Mouse (Mus musculus): ENCODE results near the gene Lamb3. TPM values are rescaled to one million over a fixed set of nuclear protein-coding genes. Genes with fewer than 3 reads are reported as not detected.

Lamb3 gene
- polyA plus RNA-seq, 1 experiment from 2014 or later, result 0.09 TPM

DNA sequence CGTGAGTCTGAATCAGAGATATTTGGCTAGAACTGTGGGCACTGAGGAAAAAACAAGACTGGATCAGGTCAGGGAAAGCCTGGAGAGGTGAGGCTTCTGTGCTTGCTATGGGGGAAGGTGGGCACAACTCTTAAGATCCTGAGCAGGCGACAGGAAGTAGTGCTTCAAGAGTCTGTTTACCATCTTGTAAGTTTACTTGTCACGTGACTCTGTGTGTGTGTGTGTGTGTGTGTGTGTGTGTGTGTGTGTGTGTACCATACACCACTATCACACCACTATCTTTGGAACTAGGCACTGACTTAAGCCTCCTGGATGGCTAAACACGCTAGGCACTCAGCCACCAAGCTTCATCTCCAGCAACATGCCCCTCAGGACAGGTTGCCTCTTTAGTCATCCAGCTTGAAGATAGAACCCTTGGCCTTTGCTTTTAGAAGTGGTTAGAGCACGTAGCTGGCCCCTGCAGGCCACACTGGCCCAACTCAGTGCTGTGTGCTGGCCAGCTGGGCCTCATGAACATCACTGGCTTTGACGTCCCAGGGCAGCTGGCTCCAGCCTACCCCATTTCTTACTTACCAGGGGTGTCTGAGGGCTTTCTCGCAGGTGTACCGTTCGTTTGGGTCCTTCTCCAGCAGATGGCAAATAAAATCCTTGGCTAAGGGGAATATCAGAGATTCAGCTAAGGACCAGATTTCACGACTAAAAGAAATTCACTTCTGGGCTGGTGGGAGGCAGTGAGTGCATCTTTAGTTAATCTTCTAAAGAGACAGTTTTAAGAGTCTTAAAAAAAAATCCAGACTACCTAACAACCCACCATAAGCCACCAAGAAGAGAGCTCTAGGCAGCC is 142.4 kb downstream of the Lamb3 start:
- Histone ChIP-seq H3K36me3 (peaks cover 53% of the 10 kb centered on the region), H3K9me3 (replicated peaks) (no peaks in the 10 kb centered on the region), H3K4me1 (peaks cover 3% of the 10 kb centered on the region), H3K27ac (replicated peaks) (no peak overlapping the region), H3K27me3 (ENCODE audit: low read depth, poor library complexity, severe bottlenecking) (no peaks in the 10 kb centered on the region), H3K4me3 (no peak overlapping the region)
- WGBS, result 85% methylated on average over 10 of the region's 10 CpGs
- no peak for DNase-seq (ENCODE audit: low spot score)

GRCm38 (mm10) chr1:193350546-193350801 is 143.0 kb downstream of the Lamb3 start:
- Histone ChIP-seq H3K27me3 (ENCODE audit: low read depth, poor library complexity, severe bottlenecking) (no peaks in the 10 kb centered on the region), H3K9me3 (replicated peaks) (no peaks in the 10 kb centered on the region), H3K36me3 (peaks cover 55% of the 10 kb centered on the region), H3K27ac (replicated peaks) (no peak overlapping the region), H3K4me1 (peaks cover 2% of the 10 kb centered on the region; the same call in 1 of the 2 replicates), H3K4me3 (no peak overlapping the region)
- 93% methylated on average over 2 of the region's 2 CpGs for WGBS
- DNase-seq (ENCODE audit: low spot score), result no peak

- H3K4me3 ChIP-seq, result no peak overlapping the region
- no peak overlapping the region for H3K27ac ChIP-seq (replicated peaks)
- peaks cover 61% of the 10 kb centered on the region for H3K36me3 ChIP-seq
- DNase-seq (ENCODE audit: low spot score), result no peak
- no peaks in the 10 kb centered on the region for H3K9me3 ChIP-seq (replicated peaks)
- WGBS, result 89% methylated on average over 3 of the region's 3 CpGs
- H3K27me3 ChIP-seq (ENCODE audit: low read depth, poor library complexity, severe bottlenecking), result no peaks in the 10 kb centered on the region
- peaks cover 2% of the 10 kb centered on the region; the same call in 1 of the 2 replicates for H3K4me1 ChIP-seq
Measured at GRCm38 (mm10) chr1:193351583-193351982, 144.1 kb downstream of the Lamb3 start.

GRCm38 (mm10) chr1:193359199-193359598 is 151.7 kb downstream of the Lamb3 start:
- no peaks in the 10 kb centered on the region for H3K9me3 ChIP-seq (replicated peaks)
- WGBS, result 76% methylated on average over 3 of the region's 3 CpGs

GRCm38 (mm10) chr1:193361181-193361580 is 153.7 kb downstream of the Lamb3 start:
- WGBS, result 56% methylated on average over 6 of the region's 6 CpGs
- Histone ChIP-seq H3K4me1 (peaks cover 13% of the 10 kb centered on the region), H3K36me3 (peaks cover 21% of the 10 kb centered on the region; the same call in 1 of the 2 replicates), H3K27me3 (ENCODE audit: low read depth, poor library complexity, severe bottlenecking) (no peaks in the 10 kb centered on the region), H3K27ac (replicated peaks) (0 out of 2 replicates have a peak overlapping the region, but pooled peaks have one; percentile 38), H3K9me3 (replicated peaks) (no peaks in the 10 kb centered on the region), H3K4me3 (no peak overlapping the region)
- no peak for DNase-seq (ENCODE audit: low spot score)

More at GRCm38 (mm10) chr1:193359199-193359598, 151.7 kb downstream of the Lamb3 start:
- H3K4me1 ChIP-seq, result peaks cover 16% of the 10 kb centered on the region
- H3K27me3 ChIP-seq (ENCODE audit: low read depth, poor library complexity, severe bottlenecking), result no peaks in the 10 kb centered on the region
- H3K27ac ChIP-seq (replicated peaks), result no peak overlapping the region
- H3K36me3 ChIP-seq, result peaks cover 32% of the 10 kb centered on the region
- H3K4me3 ChIP-seq, result no peak overlapping the region
- no peak for DNase-seq (ENCODE audit: low spot score)

GRCm38 (mm10) chr1:193362078-193362477 is 154.6 kb downstream of the Lamb3 start:
- Histone ChIP-seq H3K36me3 (peaks cover 17% of the 10 kb centered on the region; the same call in 1 of the 2 replicates), H3K27ac (replicated peaks) (no peak overlapping the region), H3K4me3 (no peak overlapping the region), H3K27me3 (ENCODE audit: low read depth, poor library complexity, severe bottlenecking) (no peaks in the 10 kb centered on the region), H3K4me1 (peaks cover 13% of the 10 kb centered on the region), H3K9me3 (replicated peaks) (no peaks in the 10 kb centered on the region)
- DNase-seq (ENCODE audit: low spot score), result no peak
- 90% methylated on average over 7 of the region's 7 CpGs for WGBS

- Histone ChIP-seq H3K27ac (replicated peaks) (no peak overlapping the region), H3K36me3 (peaks cover 14% of the 10 kb centered on the region; the same call in 1 of the 2 replicates), H3K27me3 (ENCODE audit: low read depth, poor library complexity, severe bottlenecking) (peaks cover 6% of the 10 kb centered on the region; the same call in 1 of the 2 replicates), H3K4me3 (no peak overlapping the region), H3K4me1 (peaks cover 25% of the 10 kb centered on the region), H3K9me3 (replicated peaks) (no peaks in the 10 kb centered on the region)
- DNase-seq (ENCODE audit: low spot score), result peak; percentile 36
- WGBS, result 70% methylated on average over 5 of the region's 5 CpGs
Measured at GRCm38 (mm10) chr1:193363801-193364231, 156.3 kb downstream of the Lamb3 start.

- WGBS, result 27% methylated on average over 10 of the region's 10 CpGs
- H3K27ac ChIP-seq (replicated peaks), result peak overlapping the region; percentile 47; the same call in 1 of the 2 replicates
- peaks cover 33% of the 10 kb centered on the region for H3K4me1 ChIP-seq
- H3K27me3 ChIP-seq (ENCODE audit: low read depth, poor library complexity, severe bottlenecking), result peaks cover 10% of the 10 kb centered on the region; the same call in 1 of the 2 replicates
- no peaks in the 10 kb centered on the region for H3K9me3 ChIP-seq (replicated peaks)
- no peaks in the 10 kb centered on the region for H3K36me3 ChIP-seq
- DNase-seq (ENCODE audit: low spot score), result no peak
- H3K4me3 ChIP-seq, result peak overlapping the region; percentile 5
Measured at GRCm38 (mm10) chr1:193368055-193368454, 160.6 kb downstream of the Lamb3 start.

- peak overlapping the region; percentile 57 for H3K4me3 ChIP-seq
- DNase-seq (ENCODE audit: low spot score), result no peak
- peaks cover 33% of the 10 kb centered on the region for H3K4me1 ChIP-seq
- 26% methylated on average over 8 of the region's 8 CpGs for WGBS
- peak overlapping the region; percentile 84 for H3K27ac ChIP-seq (replicated peaks)
- H3K27me3 ChIP-seq (ENCODE audit: low read depth, poor library complexity, severe bottlenecking), result peaks cover 10% of the 10 kb centered on the region; the same call in 1 of the 2 replicates
- no peaks in the 10 kb centered on the region for H3K36me3 ChIP-seq
- H3K9me3 ChIP-seq (replicated peaks), result no peaks in the 10 kb centered on the region
Measured at GRCm38 (mm10) chr1:193369091-193369490, 161.6 kb downstream of the Lamb3 start.

DNA sequence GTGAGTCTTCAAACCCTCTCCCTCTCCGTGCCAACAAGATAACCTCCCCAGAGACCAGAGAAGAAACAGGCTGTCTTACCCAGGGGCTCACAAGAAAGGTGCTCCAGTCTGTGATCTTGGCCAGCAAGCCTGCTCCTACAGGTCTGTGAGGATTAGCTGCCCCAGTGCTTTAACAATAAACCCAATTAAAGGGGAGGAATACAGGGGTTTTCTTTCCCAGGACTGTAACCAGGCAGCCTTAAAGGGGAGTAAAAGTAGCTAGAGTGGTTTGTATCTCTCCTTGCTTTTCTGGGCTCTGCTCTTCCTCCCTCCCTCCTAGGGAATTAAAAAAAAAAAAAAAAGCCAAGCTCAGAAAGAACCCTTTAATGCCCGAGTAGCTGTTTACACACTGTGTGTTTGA is 162.6 kb downstream of the Lamb3 start, which contains the start of gene Camk1g:
Camk1g (minus strand) TSS at position 203 of the 400 bp plus-strand sequence.
- Histone ChIP-seq H3K4me3 (peak within 1 kb of the TSS; percentile 57), H3K9me3 (replicated peaks) (no peaks in the 10 kb centered on the region), H3K27ac (replicated peaks) (peak within 1 kb of the TSS; percentile 84), H3K4me1 (peaks cover 33% of the 10 kb centered on the region), H3K36me3 (no peaks in the 10 kb centered on the region), H3K27me3 (ENCODE audit: low read depth, poor library complexity, severe bottlenecking) (peaks cover 10% of the 10 kb centered on the region; the same call in 1 of the 2 replicates)
- WGBS, result 1% methylated on average over 2 of the region's 2 CpGs
- peak; percentile 68 for DNase-seq (ENCODE audit: low spot score)

DNA sequence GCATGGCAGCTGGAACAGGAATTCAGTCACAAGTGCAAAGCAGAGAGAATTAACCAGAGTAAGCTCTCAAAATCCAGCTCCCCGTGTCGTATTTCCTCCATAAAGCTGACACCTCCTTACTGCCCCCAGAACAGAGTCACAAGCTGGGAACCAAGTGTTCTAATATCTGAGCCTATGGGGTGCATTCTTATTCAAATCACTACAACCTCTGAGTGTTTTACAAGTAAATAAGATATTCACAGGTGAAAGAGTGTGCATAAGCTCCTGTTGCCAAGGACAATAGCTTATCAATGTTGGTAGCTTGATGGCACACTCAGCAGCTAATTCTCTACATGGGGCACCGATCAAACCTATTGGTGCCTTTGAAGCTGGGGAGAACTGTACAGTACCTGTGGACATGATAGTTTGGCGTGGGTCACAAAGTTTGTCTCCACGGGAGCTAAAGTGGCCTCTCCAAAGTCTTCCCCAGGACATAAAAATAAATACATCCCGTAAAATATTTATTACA is 166.5 kb downstream of the Lamb3 start:
- 81% methylated on average over 6 of the region's 6 CpGs for WGBS
- H3K27me3 ChIP-seq (ENCODE audit: low read depth, poor library complexity, severe bottlenecking), result 0 out of 2 replicates have a peak, but pooled peaks cover 3% of the 10 kb centered on the region

DNA sequence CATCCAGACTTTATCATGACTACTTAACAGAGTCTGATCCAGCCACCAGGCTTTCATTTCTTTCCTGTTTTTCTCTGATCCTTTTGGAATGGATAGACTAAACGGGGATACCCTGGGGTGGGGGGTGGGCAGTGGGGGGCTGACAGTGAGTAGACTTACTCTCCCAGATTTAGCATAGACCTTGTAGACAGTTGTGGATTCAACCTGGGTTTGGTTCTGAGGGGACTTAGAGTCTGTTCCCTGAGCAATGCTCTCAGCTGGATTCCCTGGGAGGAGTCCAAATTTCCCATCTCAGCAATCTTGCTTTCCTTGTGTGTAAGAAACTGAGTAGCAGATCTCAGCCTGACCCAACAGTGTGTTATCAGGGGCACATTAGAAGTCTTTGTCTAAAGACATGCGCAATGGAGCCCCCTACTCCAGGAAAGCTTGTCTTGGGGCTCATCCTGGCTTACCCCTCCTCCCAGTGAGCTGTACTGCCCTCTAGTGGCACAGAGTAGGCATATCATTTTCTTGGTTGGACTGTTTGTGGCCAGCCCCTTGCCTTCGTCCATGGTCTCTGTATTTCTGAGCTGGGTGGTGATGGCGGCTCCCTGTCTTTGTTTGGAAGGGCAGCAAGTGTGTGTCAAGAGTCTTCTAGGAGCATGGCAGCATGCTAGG is 169.1 kb downstream of the Lamb3 start:
- Histone ChIP-seq H3K36me3 (no peaks in the 10 kb centered on the region), H3K4me3 (no peak overlapping the region), H3K27me3 (ENCODE audit: low read depth, poor library complexity, severe bottlenecking) (peaks cover 17% of the 10 kb centered on the region; the same call in 1 of the 2 replicates), H3K4me1 (peaks cover 13% of the 10 kb centered on the region), H3K27ac (replicated peaks) (peak overlapping the region; percentile 13; the same call in 1 of the 2 replicates), H3K9me3 (replicated peaks) (no peaks in the 10 kb centered on the region)
- peak; percentile 71 for DNase-seq (ENCODE audit: low spot score)
- WGBS, result 36% methylated on average over 4 of the region's 4 CpGs

More for the DNA sequence above, 166.5 kb downstream of the Lamb3 start:
- no peak for DNase-seq (ENCODE audit: low spot score)
- Histone ChIP-seq H3K9me3 (replicated peaks) (no peaks in the 10 kb centered on the region), H3K4me1 (peaks cover 25% of the 10 kb centered on the region), H3K36me3 (no peaks in the 10 kb centered on the region), H3K27ac (replicated peaks) (no peak overlapping the region), H3K4me3 (no peak overlapping the region)

Data from midbrain, embryonic 10.5 days (tissue).